Mouse (Mus musculus) intestine, postnatal 0 days (tissue): Measurements from ENCODE around the gene Doc2b. TPM values are rescaled to one million over a fixed set of nuclear protein-coding genes. Genes with fewer than 3 reads are reported as not detected.
A peak's percentile ranks its signal among the peaks of the same experiment; 100 is the strongest.

ENCODE experiments used
- ATAC-seq: fragments of 200-750 bp; cut with Nextera tagmentation; 2 replicates; pipeline ENCODE4 v1.8.0; 2017; ENCODE audit warnings: mild to moderate bottlenecking, moderate TSS enrichment, moderate library complexity
- H3K27ac ChIP-seq: fragments of 300-500 bp; sonication (generic); 2 replicates; pipeline ENCODE4 v1.5.1; 2014; ENCODE audit warnings: mild to moderate bottlenecking, low read depth, low read length, moderate library complexity
- H3K27me3 ChIP-seq: fragments of 300-500 bp; sonication (generic); replicated peaks from 2 replicates; pipeline ENCODE4 v1.6.1; 2014; ENCODE audit warnings: low read length, mixed read lengths; ENCODE audit not compliant: control insufficient read depth, insufficient read depth
- H3K36me3 ChIP-seq: fragments of 300-500 bp; sonication (generic); 2 replicates; pipeline ENCODE4 v1.6.1; 2014; ENCODE audit warnings: mild to moderate bottlenecking, moderate library complexity; ENCODE audit not compliant: control insufficient read depth, insufficient read depth
- H3K4me1 ChIP-seq: fragments of 300-500 bp; sonication (generic); replicated peaks from 2 replicates; pipeline ENCODE4 v1.6.1; 2014; ENCODE audit warnings: antibody characterized with exemption, low read length, mixed read lengths; ENCODE audit not compliant: control insufficient read depth, insufficient read depth
- H3K4me2 ChIP-seq: fragments of 300-500 bp; sonication (generic); replicated peaks from 2 replicates; pipeline ENCODE4 v1.6.1; 2014; ENCODE audit warnings: low read depth, mild to moderate bottlenecking, moderate library complexity
- H3K4me3 ChIP-seq: fragments of 300-500 bp; sonication (generic); 2 replicates; pipeline ENCODE4 v1.5.1; 2014; ENCODE audit warnings: low read depth, low read length
- H3K9ac ChIP-seq: fragments of 300-500 bp; sonication (generic); 2 replicates; pipeline ENCODE4 v1.6.1; 2014; ENCODE audit warnings: mild to moderate bottlenecking, low read depth, low read length
- H3K9me3 ChIP-seq: fragments of 300-500 bp; sonication (generic); 2 replicates; pipeline ENCODE4 v1.6.1; 2016; ENCODE audit warnings: mixed run types; ENCODE audit not compliant: control insufficient read depth
- CTCF ChIP-seq: sonication (generic); IDR thresholded peaks from 2 replicates; pipeline ENCODE4 v1.5.1; 2016; ENCODE audit warnings: low read depth, mild to moderate bottlenecking, control low read depth, antibody characterized with exemption, moderate library complexity
- WGBS: fragments of 180-500 bp; shearing (Covaris S2); extraction: QIAGEN DNeasy Blood & Tissue Kit; methylation state at CpG from one replicate; pipeline ENCODE4 v1.1.7; 2014; 5-methylcytosine and 5-hydroxymethylcytosine counted together
- polyA plus RNA-seq: library from polyadenylated mRNA; unstranded; fragments of >200 nt; fragmentation: Nextera tagmentation; extraction: Ambion mirVana; gene quantifications from 2 replicates; pipeline ENCODE4 v1.2.1, GENCODE M21; 2015

The Doc2b gene
- polyA plus RNA-seq, 1 experiment from 2014 or later: 0.72 TPM

DNA sequence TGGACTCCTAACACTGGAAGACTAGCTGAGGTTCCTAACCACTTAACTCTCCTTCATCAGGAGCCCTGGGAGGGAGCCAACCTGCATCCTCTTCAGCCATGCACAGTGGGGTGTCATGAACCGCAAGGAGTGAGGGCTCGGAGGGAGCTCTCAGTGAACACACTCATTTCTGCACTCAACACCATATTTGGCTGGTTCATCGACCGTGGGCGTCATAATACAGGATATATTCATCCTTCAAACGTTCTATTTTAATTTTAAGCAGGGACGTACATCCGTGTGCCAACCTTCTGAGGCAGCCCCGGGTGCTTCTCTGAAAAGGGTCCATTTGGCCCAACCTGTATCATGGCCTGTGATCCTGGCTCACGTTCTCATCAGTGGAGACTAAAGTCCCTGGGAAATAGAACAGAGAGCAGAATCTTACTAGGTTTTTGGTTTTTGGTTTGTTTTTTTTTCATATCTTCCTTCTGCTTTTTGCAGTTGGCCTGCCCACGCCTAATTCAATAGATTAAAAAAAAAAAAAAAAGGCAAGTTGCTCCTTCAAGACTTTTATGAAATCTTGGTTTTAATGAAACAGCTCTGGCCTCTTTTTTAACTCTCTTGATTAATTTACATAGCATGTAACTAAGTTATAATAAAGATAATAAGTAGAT lies 39.9 kb upstream of the Doc2b start:
- Histone ChIP-seq H3K4me1 (no peaks in the 10 kb centered on the region), H3K9ac (no peak overlapping the region), H3K36me3 (peaks cover 15% of the 10 kb centered on the region), H3K4me2 (no peak overlapping the region), H3K9me3 (no peaks in the 10 kb centered on the region), H3K4me3 (no peak overlapping the region), H3K27ac (no peak overlapping the region), H3K27me3 (no peaks in the 10 kb centered on the region)
- no peak for TF ChIP-seq CTCF
- ATAC-seq: no peak
- 76% methylated on average over 11 of the region's 11 CpGs for WGBS

DNA sequence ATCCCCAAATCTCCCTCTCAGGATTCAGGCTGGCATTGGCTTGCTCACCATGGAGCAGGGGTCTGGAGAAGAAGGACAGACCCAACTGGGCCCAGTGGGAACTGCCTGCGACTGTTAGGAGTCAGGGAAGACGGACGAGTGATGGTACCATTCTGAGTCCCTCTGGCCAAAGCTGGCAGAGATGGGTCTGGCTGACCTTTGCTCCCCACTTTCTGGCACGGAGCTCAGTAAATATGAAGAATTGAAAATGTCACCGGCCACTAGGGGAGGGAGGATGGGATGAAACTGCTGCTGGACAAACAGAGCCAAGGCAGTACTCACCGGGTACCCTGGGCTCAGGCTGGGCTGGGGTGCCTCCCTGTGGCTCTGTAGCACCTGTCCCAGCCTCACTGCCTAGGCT lies 37.2 kb upstream of the Doc2b start:
- no peak for TF ChIP-seq CTCF
- ATAC-seq: no peak
- Histone ChIP-seq H3K4me2 (no peak overlapping the region), H3K27me3 (no peaks in the 10 kb centered on the region), H3K4me3 (no peak overlapping the region), H3K9ac (no peak overlapping the region), H3K36me3 (peaks cover 22% of the 10 kb centered on the region), H3K9me3 (no peaks in the 10 kb centered on the region), H3K4me1 (no peaks in the 10 kb centered on the region), H3K27ac (no peak overlapping the region)
- 72% methylated on average over 6 of the region's 6 CpGs for WGBS

DNA sequence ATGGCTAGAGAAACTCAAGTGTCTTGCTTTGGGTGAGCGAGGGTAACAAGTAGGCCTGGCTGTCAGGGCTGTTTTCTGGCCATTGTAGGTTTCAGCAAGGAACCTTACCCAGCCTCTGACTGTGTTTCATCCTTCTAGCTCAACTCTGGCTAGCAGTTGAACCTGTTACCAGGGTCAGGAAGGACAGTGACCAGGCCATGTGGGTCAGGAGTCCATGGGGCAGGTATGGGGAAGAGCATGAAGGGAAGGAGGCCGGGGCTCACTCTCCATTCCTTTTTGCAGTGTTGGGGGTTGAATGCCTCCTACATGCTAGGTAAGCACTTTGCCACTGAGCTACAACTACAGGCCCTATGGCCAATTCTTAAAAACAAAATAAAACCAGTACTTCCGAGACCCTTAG lies 34.5 kb upstream of the Doc2b start:
- peaks cover 22% of the 10 kb centered on the region for H3K36me3 ChIP-seq
- TF ChIP-seq CTCF: no peak
- no peak overlapping the region for H3K4me2 ChIP-seq
- H3K9me3 ChIP-seq: no peaks in the 10 kb centered on the region
- no peak for ATAC-seq
- no peak overlapping the region for H3K4me3 ChIP-seq
- no peak overlapping the region for H3K9ac ChIP-seq
- H3K27me3 ChIP-seq: no peaks in the 10 kb centered on the region
- H3K27ac ChIP-seq: no peak overlapping the region
- WGBS: 90% methylated on average over 3 of the region's 3 CpGs
- no peaks in the 10 kb centered on the region for H3K4me1 ChIP-seq

DNA sequence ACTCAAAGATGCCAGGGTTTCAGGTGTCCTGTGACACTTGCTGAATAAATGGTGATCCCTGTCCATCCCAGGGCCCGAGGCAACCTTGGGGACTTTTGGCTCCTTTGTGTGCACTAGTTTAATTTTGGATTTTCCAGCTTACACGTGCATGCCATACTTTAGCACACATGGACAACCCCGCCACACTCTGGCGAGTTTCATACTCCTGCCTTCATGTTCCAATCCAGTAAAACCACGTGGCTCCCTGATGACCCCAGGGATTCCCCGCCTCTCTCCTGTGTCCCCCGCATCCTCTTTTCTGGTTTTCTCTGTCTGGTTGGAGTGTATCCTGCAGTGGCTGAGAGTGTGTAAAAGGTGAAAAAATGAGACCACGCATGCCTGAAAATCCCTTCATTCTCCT lies 31.6 kb upstream of the Doc2b start:
- Histone ChIP-seq H3K4me3 (no peak overlapping the region), H3K9ac (no peak overlapping the region), H3K36me3 (peaks cover 7% of the 10 kb centered on the region), H3K27me3 (no peaks in the 10 kb centered on the region), H3K4me1 (no peaks in the 10 kb centered on the region), H3K4me2 (no peak overlapping the region), H3K27ac (no peak overlapping the region), H3K9me3 (no peaks in the 10 kb centered on the region)
- WGBS: 84% methylated on average over 8 of the region's 8 CpGs
- ATAC-seq: no peak
- no peak for TF ChIP-seq CTCF

DNA sequence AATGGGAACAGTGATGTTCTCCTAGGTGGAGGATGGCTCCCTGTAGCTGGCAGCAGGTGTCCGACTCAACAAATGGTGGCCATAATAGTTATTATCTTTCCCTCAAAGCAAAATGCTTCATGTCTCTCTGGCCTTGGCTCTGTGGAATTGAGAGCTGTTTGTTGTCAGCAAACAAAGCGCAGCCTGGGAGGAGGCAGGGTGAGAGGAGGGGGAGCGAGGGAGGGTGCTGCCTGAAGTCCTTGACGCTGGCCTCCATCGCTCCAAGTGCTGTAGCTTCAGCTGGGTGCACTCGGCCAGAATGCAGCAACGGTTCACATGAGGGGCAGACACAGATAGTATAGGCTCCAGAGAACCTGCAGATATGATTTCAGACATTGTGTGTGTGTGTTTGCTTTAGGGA lies 27.7 kb upstream of the Doc2b start:
- 48% methylated on average over 7 of the region's 7 CpGs for WGBS

DNA sequence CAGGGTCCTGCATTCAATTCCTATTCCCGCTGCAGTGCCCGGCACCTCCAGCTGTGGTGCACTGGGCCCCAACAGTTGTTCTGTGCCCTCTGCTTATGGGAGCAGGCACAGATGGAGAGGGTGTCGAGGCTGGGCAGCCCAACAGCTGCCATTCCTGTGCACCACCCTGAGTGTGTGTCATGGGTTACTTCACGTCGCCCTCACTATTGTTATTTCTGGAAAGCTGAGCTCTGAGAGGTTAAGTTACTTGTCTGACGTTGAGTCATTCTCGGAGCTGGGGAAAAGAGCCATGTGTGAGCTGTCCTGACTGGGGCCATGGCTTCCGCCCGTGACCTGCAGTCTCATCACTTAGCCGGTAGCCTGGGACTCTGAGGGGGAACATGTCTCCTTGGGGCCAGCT lies 17.2 kb upstream of the Doc2b start:
- WGBS: 67% methylated on average over 10 of the region's 10 CpGs
- Histone ChIP-seq H3K4me2 (no peak overlapping the region), H3K4me1 (peaks cover 3% of the 10 kb centered on the region; the same call in 1 of the 2 replicates), H3K9ac (no peak overlapping the region), H3K9me3 (no peaks in the 10 kb centered on the region), H3K36me3 (no peaks in the 10 kb centered on the region), H3K4me3 (no peak overlapping the region), H3K27ac (no peak overlapping the region), H3K27me3 (no peaks in the 10 kb centered on the region)
- ATAC-seq: no peak
- TF ChIP-seq CTCF: peak; percentile 18; the same call in 1 of the 2 replicates

More for the DNA sequence above, 27.7 kb upstream of the Doc2b start:
- Histone ChIP-seq H3K36me3 (no peaks in the 10 kb centered on the region), H3K4me1 (no peaks in the 10 kb centered on the region), H3K27me3 (no peaks in the 10 kb centered on the region), H3K4me3 (no peak overlapping the region), H3K9me3 (no peaks in the 10 kb centered on the region), H3K27ac (no peak overlapping the region), H3K4me2 (no peak overlapping the region), H3K9ac (no peak overlapping the region)
- no peak for TF ChIP-seq CTCF
- no peak for ATAC-seq

DNA sequence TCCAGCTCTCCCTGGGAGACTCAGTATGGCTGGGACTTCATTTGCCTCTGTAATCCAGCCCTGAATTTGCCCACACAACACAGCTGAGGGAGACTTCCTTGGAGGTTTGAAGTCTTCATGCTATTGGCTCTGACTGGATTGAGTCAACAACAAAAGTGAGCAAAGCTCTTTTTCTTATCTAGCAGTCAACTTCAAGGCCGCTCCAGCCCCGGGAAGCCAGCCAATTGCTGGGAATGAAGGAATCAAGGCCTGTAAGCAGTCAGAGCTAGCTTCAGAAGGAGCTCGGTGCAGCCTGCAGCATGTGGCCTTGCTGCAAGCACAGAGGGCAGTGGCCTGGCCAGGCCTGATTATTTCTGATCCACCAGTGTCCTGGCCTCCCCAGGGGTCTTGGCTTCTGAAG lies 16.1 kb upstream of the Doc2b start:
- peak; percentile 71 for ATAC-seq
- Histone ChIP-seq H3K4me2 (no peak overlapping the region), H3K4me3 (no peak overlapping the region), H3K36me3 (no peaks in the 10 kb centered on the region), H3K27me3 (no peaks in the 10 kb centered on the region), H3K9ac (no peak overlapping the region), H3K9me3 (no peaks in the 10 kb centered on the region), H3K27ac (peak overlapping the region; percentile 35; the same call in 1 of the 2 replicates), H3K4me1 (peaks cover 3% of the 10 kb centered on the region; the same call in 1 of the 2 replicates)
- no peak for TF ChIP-seq CTCF
- WGBS: 3% methylated on average over 3 of the region's 3 CpGs
